In genomic region chr13:51792729-51793424, GRCm38 (mm10) we compare ENCODE assay signal across 8 mouse cellular contexts. TPM values are rescaled to one million over a fixed set of nuclear protein-coding genes. Genes with fewer than 3 reads are reported as not detected.
DNase-seq lines count a peak whose midpoint lies in the region; ATAC-seq and TF ChIP-seq lines count a peak whose summit lies in the region.

No protein-coding gene starts in this region.

- DNase-seq in layer of hippocampus, postnatal 10 days (ENCODE audit: low spot score in 2 of 2) = peak; percentile 61 to 63
- no peak for DNase-seq in layer of hippocampus, adult 9-11 months
- DNase-seq in cerebellum, adult 11 months = peak; percentile 68
- DNase-seq in forelimb bud, embryonic 11.5 days (ENCODE audit: low read depth, low spot score) = peak; percentile 35
- DNase-seq in thymus, adult 18-20 months = peak; percentile 75 to 76

- H3K27ac ChIP-seq in hindbrain, embryonic 15.5 days (replicated peaks) = peak overlapping the region; percentile 83
- H3K27ac ChIP-seq in liver, embryonic 12.5 days = peak overlapping the region; percentile 60

- H3K4me1 ChIP-seq in hindbrain, embryonic 15.5 days (replicated peaks) = peaks cover 28% of the 10 kb centered on the region
- H3K4me1 ChIP-seq in liver, embryonic 12.5 days = peaks cover 55% of the 10 kb centered on the region

- no peak overlapping the region for H3ac ChIP-seq in myocyte (ENCODE audit: control insufficient read depth, insufficient read length)

- TF ChIP-seq POLR2A in myocyte (IDR thresholded peaks at IDR 0.05; ENCODE audit: insufficient read length, low read depth) = no peak

- H3K9me3 ChIP-seq in hindbrain, embryonic 15.5 days = no peaks in the 10 kb centered on the region
- no peaks in the 10 kb centered on the region for H3K9me3 ChIP-seq in liver, embryonic 12.5 days (replicated peaks)

- H3K79me2 ChIP-seq in myocyte (ENCODE audit: control insufficient read depth, insufficient read depth) = no peaks in the 10 kb centered on the region

- H3K4me3 ChIP-seq in hindbrain, embryonic 15.5 days = peak overlapping the region; percentile 95
- H3K4me3 ChIP-seq in liver, embryonic 12.5 days = peak overlapping the region; percentile 83
- H3K4me3 ChIP-seq in myocyte = peak overlapping the region; percentile 2

- peak overlapping the region; percentile 94 for H3K4me2 ChIP-seq in hindbrain, embryonic 15.5 days
- peak overlapping the region; percentile 97 for H3K4me2 ChIP-seq in liver, embryonic 12.5 days
- H3K4me2 ChIP-seq in myocyte (ENCODE audit: low read depth) = peak overlapping the region; percentile 51

- 2% methylated on average over 43 of the region's 43 CpGs for WGBS in hindbrain, embryonic 15.5 days
- under 1% methylated on average over 43 of the region's 43 CpGs for WGBS in liver, embryonic 12.5 days (ENCODE audit: insufficient replicate concordance)

- H3K36me3 ChIP-seq in hindbrain, embryonic 15.5 days = no peaks in the 10 kb centered on the region
- no peaks in the 10 kb centered on the region for H3K36me3 ChIP-seq in liver, embryonic 12.5 days
- H3K36me3 ChIP-seq in myocyte (ENCODE audit: control insufficient read depth, insufficient read depth) = no peaks in the 10 kb centered on the region

- H3K9ac ChIP-seq in hindbrain, embryonic 15.5 days = peak overlapping the region; percentile 89
- H3K9ac ChIP-seq in liver, embryonic 12.5 days = peak overlapping the region; percentile 86

- peak; percentile 60 for ATAC-seq in hindbrain, embryonic 15.5 days (ENCODE audit: low FRiP score, low read depth)
- ATAC-seq in liver, embryonic 12.5 days = peak; percentile 63

- H3K27me3 ChIP-seq in hindbrain, embryonic 15.5 days = no peaks in the 10 kb centered on the region
- H3K27me3 ChIP-seq in liver, embryonic 12.5 days (replicated peaks) = no peaks in the 10 kb centered on the region; the same call in 1 of the 2 replicates
- peaks cover 10% of the 10 kb centered on the region for H3K27me3 ChIP-seq in myocyte (ENCODE audit: control insufficient read depth, insufficient read depth, insufficient read length)

TF ChIP-seq in myocyte, 11 proteins besides CTCF, POLR2A, EP300 and RAD21:
- TF ChIP-seq E2F4 (IDR thresholded peaks at IDR 0.05; ENCODE audit: insufficient read depth) (no peak), MYOG (IDR thresholded peaks at IDR 0.05; ENCODE audit: control insufficient read depth in 1 of 3, insufficient read depth in 1 of 3, insufficient read length in 2 of 3, low read depth in 2 of 3) (peak; percentile 42 to 86 (median 69)), MYOD1 (IDR thresholded peaks at IDR 0.05; ENCODE audit: control insufficient read depth in 1 of 3, insufficient read length in 2 of 3, low read depth in 2 of 3) (peak; percentile 21 to 93 (median 77)), TCF3 (IDR thresholded peaks at IDR 0.05; ENCODE audit: insufficient read length, low read depth) (no peak)

RNA-seq across cellular contexts. Expression of gene Sema4d, which starts 0.7 kb away (rescaled TPM):
- 10 to 100 TPM; 85.2 to 96.2 TPM for total RNA-seq in layer of hippocampus, postnatal 10 days (2021)
- 14.3 and 14.8 TPM in 2 replicates for polyA plus RNA-seq in hindbrain, embryonic 15.5 days (2015; fragmentation: Nextera tagmentation; extraction: Ambion mirVana)
- 10.8 TPM in 2 replicates for polyA plus RNA-seq in liver, embryonic 12.5 days (2016; fragmentation: Nextera tagmentation; extraction: Ambion mirVana)
- 15.3 TPM for polyA plus RNA-seq in myocyte (2012; fragmentation: generic; extraction: Trizol)

RNA-seq across cellular contexts. Expression of gene Gadd45g, which starts 53.6 kb away (rescaled TPM):
- 10 to 100 TPM; 22.0 to 23.1 TPM for total RNA-seq in layer of hippocampus, postnatal 10 days (2021)
- 57.9 and 89.0 TPM in 2 replicates for polyA plus RNA-seq in hindbrain, embryonic 15.5 days (2015; fragmentation: Nextera tagmentation; extraction: Ambion mirVana)
- polyA plus RNA-seq in liver, embryonic 12.5 days (2016; fragmentation: Nextera tagmentation; extraction: Ambion mirVana) = 22.2 and 23.3 TPM in 2 replicates
- polyA plus RNA-seq in myocyte (2012; fragmentation: generic; extraction: Trizol) = 202 TPM

Comparison
In these comparisons a context has a peak if more than half of its experiments do, and no peak if none do; other contexts are left out.
1. H3K4me3 ChIP-seq: peak in every context shown above with its lines; median percentile 95 in hindbrain, embryonic 15.5 days; 83 in liver, embryonic 12.5 days; 2 in myocyte.